Mouse (Mus musculus): ENCODE measurements at regions not wholly inside any gene's neighbourhood (a gene's known extent, or its start where the extent isn't known, plus 50 kb on each side); places are given as distances from the start of the nearest gene placed in this dataset.
A peak's percentile ranks its signal among the peaks of the same experiment; 100 is the strongest.

DNA sequence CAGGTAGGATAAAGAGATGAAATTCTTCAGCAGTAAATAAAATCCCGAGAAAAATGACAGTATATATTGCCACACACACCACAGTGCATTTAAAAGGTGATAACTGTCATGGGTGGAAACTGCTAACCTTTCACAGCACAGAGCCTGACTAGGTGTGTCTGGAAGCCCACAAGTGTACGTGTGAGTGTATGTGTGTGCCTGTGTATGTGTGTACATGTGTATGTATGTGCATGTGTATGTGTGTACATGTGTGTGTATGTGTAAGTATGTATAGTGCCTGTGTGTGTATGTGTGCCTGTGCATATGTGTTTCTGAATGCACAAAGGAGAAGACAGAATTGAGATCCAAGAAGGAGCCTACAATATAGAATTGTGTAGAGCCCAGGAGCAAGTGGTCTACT, 485.4 kb downstream of the 1700129C05Rik start:
- no peak overlapping the region for H3K9ac ChIP-seq (replicated peaks; ENCODE audit: low read length)
- no peak overlapping the region for H3K4me3 ChIP-seq (ENCODE audit: low read depth, low read length)
- WGBS: 52% methylated on average over 2 of the region's 2 CpGs
- ATAC-seq (replicated peaks; ENCODE audit: insufficient number of reproducible peaks, low FRiP score, low TSS enrichment, low read depth): no peak
- H3K27me3 ChIP-seq (ENCODE audit: control insufficient read depth, insufficient read depth, low read length): no peaks in the 10 kb centered on the region
- no peaks in the 10 kb centered on the region for H3K9me3 ChIP-seq (replicated peaks; ENCODE audit: control insufficient read depth, low read length)
- H3K27ac ChIP-seq (replicated peaks; ENCODE audit: low read depth, low read length): peak overlapping the region; percentile 17; the same call in 1 of the 2 replicates
- H3K4me2 ChIP-seq (ENCODE audit: low read depth, low read length): no peak overlapping the region
- H3K36me3 ChIP-seq (replicated peaks; ENCODE audit: control insufficient read depth, insufficient read depth, low read depth, low read length): no peaks in the 10 kb centered on the region
- 0 out of 2 replicates have a peak, but pooled peaks cover 4% of the 10 kb centered on the region for H3K4me1 ChIP-seq (ENCODE audit: control insufficient read depth, insufficient read depth, low read length)
- DNase-seq (ENCODE audit: low spot score): no peak

DNA sequence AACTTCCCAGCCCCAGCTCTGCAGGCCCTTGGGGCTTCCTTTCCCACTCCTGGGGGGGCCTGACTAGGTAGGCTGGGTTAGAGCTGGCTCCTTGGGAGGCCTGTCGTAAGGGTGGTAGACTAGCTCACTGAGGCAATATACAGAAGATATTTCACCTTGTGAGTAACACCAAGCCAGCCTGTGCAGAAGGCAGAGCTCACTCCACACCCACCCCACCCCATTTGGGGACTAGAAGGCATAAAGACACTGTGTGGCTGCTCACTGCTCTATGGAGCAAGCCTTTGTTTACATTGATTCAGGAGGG, 485.8 kb downstream of the 1700129C05Rik start:
- Histone ChIP-seq H3K4me1 (ENCODE audit: control insufficient read depth, insufficient read depth, low read length) (0 out of 2 replicates have a peak, but pooled peaks cover 4% of the 10 kb centered on the region), H3K9ac (replicated peaks; ENCODE audit: low read length) (no peak overlapping the region), H3K27ac (replicated peaks; ENCODE audit: low read depth, low read length) (peak overlapping the region; percentile 17; the same call in 1 of the 2 replicates), H3K4me3 (ENCODE audit: low read depth, low read length) (no peak overlapping the region), H3K27me3 (ENCODE audit: control insufficient read depth, insufficient read depth, low read length) (no peaks in the 10 kb centered on the region), H3K4me2 (ENCODE audit: low read depth, low read length) (no peak overlapping the region), H3K36me3 (replicated peaks; ENCODE audit: control insufficient read depth, insufficient read depth, low read depth, low read length) (no peaks in the 10 kb centered on the region), H3K9me3 (replicated peaks; ENCODE audit: control insufficient read depth, low read length) (no peaks in the 10 kb centered on the region)
- WGBS: 6% methylated on average over 1 of the region's 1 CpGs
- no peak for DNase-seq (ENCODE audit: low spot score)
- ATAC-seq (replicated peaks; ENCODE audit: insufficient number of reproducible peaks, low FRiP score, low TSS enrichment, low read depth): peak; percentile 65; the same call in 1 of the 2 replicates

DNA sequence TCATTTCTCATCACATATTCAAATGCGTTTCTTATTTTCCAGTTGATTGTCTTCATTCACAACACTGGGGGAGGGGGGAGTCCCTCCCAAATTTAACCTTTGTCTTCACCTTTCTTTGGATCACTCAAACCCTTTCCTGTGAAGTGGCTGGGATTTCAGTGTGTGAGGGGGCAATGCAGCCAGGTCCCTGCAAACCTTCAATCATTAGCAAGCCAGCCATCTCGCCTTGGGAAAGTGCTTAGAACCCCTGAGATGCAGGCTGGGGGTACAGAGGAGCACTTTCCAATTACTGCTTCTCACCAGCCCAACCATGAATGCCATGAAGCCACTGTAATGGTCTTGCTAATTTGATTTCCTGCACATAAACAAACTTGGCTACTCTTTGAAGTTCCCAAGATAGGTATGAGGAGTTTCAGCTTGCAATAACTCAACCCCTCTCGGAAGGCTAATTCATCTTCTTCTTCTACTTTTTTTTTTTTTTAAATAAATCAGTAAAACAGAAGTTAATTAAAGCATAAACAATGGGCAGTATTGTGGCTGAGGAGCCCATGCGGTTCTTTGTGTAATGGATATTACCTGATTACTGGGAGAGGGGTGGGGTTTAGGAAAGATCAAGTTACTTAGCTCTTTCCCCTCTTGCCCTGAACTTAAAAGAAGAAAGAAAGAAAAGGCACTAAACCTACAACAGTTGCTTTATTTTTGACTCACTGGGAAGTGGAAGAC, 486.3 kb downstream of the 1700129C05Rik start:
- ATAC-seq (replicated peaks; ENCODE audit: insufficient number of reproducible peaks, low FRiP score, low TSS enrichment, low read depth) (peak; percentile 67; the same call in 1 of the 2 replicates), DNase-seq (ENCODE audit: low spot score) (peak; percentile 61)
- 10% methylated on average over 4 of the region's 4 CpGs for WGBS
- Histone ChIP-seq H3K4me3 (ENCODE audit: low read depth, low read length) (no peak overlapping the region), H3K9ac (replicated peaks; ENCODE audit: low read length) (no peak overlapping the region), H3K9me3 (replicated peaks; ENCODE audit: control insufficient read depth, low read length) (no peaks in the 10 kb centered on the region), H3K27ac (replicated peaks; ENCODE audit: low read depth, low read length) (peak overlapping the region; percentile 17; the same call in 1 of the 2 replicates), H3K27me3 (ENCODE audit: control insufficient read depth, insufficient read depth, low read length) (no peaks in the 10 kb centered on the region), H3K4me2 (ENCODE audit: low read depth, low read length) (no peak overlapping the region), H3K36me3 (replicated peaks; ENCODE audit: control insufficient read depth, insufficient read depth, low read depth, low read length) (no peaks in the 10 kb centered on the region), H3K4me1 (ENCODE audit: control insufficient read depth, insufficient read depth, low read length) (0 out of 2 replicates have a peak, but pooled peaks cover 4% of the 10 kb centered on the region)

DNA sequence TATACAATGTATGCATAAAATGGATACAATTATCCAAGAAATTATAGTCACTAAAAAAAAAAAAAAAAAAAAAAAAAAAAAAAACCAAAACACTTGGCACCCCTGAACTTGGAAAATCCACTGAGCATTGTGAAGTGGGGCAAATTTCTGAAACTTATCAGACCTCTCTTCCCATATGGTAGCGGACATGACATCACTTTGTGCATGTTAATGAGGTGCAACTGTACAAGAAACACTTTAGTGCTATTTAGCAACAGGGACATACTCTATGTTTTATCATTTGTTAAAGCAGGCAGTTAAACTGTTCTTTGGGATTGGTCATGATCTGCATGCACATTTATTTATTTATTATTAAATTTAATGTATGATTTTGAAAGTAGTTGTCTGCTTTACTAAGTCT, 489.7 kb downstream of the 1700129C05Rik start:
- 0 out of 2 replicates have a peak, but pooled peaks cover 4% of the 10 kb centered on the region for H3K4me1 ChIP-seq (ENCODE audit: control insufficient read depth, insufficient read depth, low read length)
- WGBS: 94% methylated on average over 1 of the region's 1 CpGs
- no peak overlapping the region for H3K4me3 ChIP-seq (ENCODE audit: low read depth, low read length)
- no peak for DNase-seq (ENCODE audit: low spot score)
- no peak overlapping the region for H3K9ac ChIP-seq (replicated peaks; ENCODE audit: low read length)
- no peak overlapping the region for H3K4me2 ChIP-seq (ENCODE audit: low read depth, low read length)
- no peak overlapping the region for H3K27ac ChIP-seq (replicated peaks; ENCODE audit: low read depth, low read length)
- ATAC-seq (replicated peaks; ENCODE audit: insufficient number of reproducible peaks, low FRiP score, low TSS enrichment, low read depth): no peak
- H3K36me3 ChIP-seq (replicated peaks; ENCODE audit: control insufficient read depth, insufficient read depth, low read depth, low read length): no peaks in the 10 kb centered on the region
- H3K9me3 ChIP-seq (replicated peaks; ENCODE audit: control insufficient read depth, low read length): no peaks in the 10 kb centered on the region
- no peaks in the 10 kb centered on the region for H3K27me3 ChIP-seq (ENCODE audit: control insufficient read depth, insufficient read depth, low read length)

DNA sequence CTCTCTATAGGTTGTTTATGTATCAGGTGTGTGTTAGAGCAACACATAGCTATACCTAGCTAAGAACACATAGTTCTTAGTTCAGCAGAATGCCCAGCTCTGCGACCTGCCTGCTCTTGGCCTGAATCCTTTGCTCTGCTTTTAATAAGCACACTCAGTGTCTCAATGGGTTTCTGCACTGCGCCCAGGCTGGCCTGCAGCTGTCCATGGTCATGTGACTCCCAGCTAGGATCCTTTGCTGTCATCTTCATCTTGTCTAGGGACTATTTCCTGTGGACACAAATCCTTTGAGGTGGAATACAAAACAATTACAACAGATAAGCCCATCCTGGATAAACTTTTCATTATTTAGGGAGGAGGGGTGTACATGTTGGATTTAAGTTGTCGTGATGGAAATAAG, 490.7 kb downstream of the 1700129C05Rik start:
- no peak overlapping the region for H3K4me2 ChIP-seq (ENCODE audit: low read depth, low read length)
- H3K4me1 ChIP-seq (ENCODE audit: control insufficient read depth, insufficient read depth, low read length): 0 out of 2 replicates have a peak, but pooled peaks cover 4% of the 10 kb centered on the region
- 72% methylated on average over 3 of the region's 3 CpGs for WGBS
- no peaks in the 10 kb centered on the region for H3K9me3 ChIP-seq (replicated peaks; ENCODE audit: control insufficient read depth, low read length)
- no peak overlapping the region for H3K4me3 ChIP-seq (ENCODE audit: low read depth, low read length)
- DNase-seq (ENCODE audit: low spot score): no peak
- no peak overlapping the region for H3K27ac ChIP-seq (replicated peaks; ENCODE audit: low read depth, low read length)
- no peaks in the 10 kb centered on the region for H3K27me3 ChIP-seq (ENCODE audit: control insufficient read depth, insufficient read depth, low read length)
- H3K9ac ChIP-seq (replicated peaks; ENCODE audit: low read length): no peak overlapping the region
- H3K36me3 ChIP-seq (replicated peaks; ENCODE audit: control insufficient read depth, insufficient read depth, low read depth, low read length): no peaks in the 10 kb centered on the region
- no peak for ATAC-seq (replicated peaks; ENCODE audit: insufficient number of reproducible peaks, low FRiP score, low TSS enrichment, low read depth)

DNA sequence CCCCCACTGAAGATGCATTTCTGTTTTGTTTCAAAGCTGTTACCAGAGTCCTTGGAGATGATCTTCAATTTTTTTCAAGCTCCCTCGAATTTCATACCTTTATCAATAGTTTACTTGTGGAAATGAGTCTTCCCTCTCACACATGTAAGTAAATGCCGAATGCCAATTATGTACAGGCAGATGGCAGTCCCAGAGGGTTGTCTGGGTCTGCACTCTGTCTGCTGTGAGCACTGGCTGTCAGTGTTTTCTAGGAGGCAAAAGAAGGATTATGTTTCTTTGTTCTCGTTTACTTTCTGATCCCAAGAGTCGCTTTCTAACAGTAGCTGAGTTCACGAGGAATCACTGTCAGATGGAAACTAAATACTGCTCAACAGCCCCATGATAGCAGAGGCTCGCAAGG, 491.5 kb downstream of the 1700129C05Rik start:
- no peak for DNase-seq (ENCODE audit: low spot score)
- no peak overlapping the region for H3K27ac ChIP-seq (replicated peaks; ENCODE audit: low read depth, low read length)
- no peak for ATAC-seq (replicated peaks; ENCODE audit: insufficient number of reproducible peaks, low FRiP score, low TSS enrichment, low read depth)

DNA sequence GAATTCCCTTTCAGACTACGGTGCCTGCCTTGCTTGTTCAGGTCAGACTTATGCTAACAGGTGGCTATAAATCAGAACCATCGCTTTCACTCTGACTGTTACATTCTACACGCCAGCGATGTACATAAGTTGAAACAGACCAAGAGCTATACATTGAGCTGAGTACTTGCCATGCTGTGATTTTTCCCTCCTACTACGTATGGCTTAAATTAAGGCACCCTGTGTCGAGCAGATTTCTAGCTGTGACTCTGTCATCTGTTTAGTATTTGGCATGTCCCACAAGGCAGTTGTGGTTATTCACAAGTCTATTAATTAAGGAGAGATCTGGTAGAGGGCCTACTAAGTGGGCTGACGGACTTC, 504.4 kb downstream of the 1700129C05Rik start:
- no peak overlapping the region for H3K9ac ChIP-seq (replicated peaks; ENCODE audit: low read length)
- no peaks in the 10 kb centered on the region for H3K27me3 ChIP-seq (ENCODE audit: control insufficient read depth, insufficient read depth, low read length)
- ATAC-seq (replicated peaks; ENCODE audit: insufficient number of reproducible peaks, low FRiP score, low TSS enrichment, low read depth) (peak; percentile 65), DNase-seq (ENCODE audit: low spot score) (peak; percentile 79)
- no peaks in the 10 kb centered on the region; the same call in 1 of the 2 replicates for H3K4me1 ChIP-seq (ENCODE audit: control insufficient read depth, insufficient read depth, low read length)
- H3K4me2 ChIP-seq (ENCODE audit: low read depth, low read length): no peak overlapping the region
- no peak overlapping the region for H3K4me3 ChIP-seq (ENCODE audit: low read depth, low read length)
- WGBS: 33% methylated on average over 7 of the region's 7 CpGs
- H3K9me3 ChIP-seq (replicated peaks; ENCODE audit: control insufficient read depth, low read length): no peaks in the 10 kb centered on the region
- H3K27ac ChIP-seq (replicated peaks; ENCODE audit: low read depth, low read length): no peak overlapping the region
- no peaks in the 10 kb centered on the region for H3K36me3 ChIP-seq (replicated peaks; ENCODE audit: control insufficient read depth, insufficient read depth, low read depth, low read length)

More for the DNA sequence above, 491.5 kb downstream of the 1700129C05Rik start:
- Histone ChIP-seq H3K36me3 (replicated peaks; ENCODE audit: control insufficient read depth, insufficient read depth, low read depth, low read length) (no peaks in the 10 kb centered on the region), H3K9me3 (replicated peaks; ENCODE audit: control insufficient read depth, low read length) (no peaks in the 10 kb centered on the region), H3K9ac (replicated peaks; ENCODE audit: low read length) (no peak overlapping the region), H3K4me3 (ENCODE audit: low read depth, low read length) (no peak overlapping the region), H3K4me2 (ENCODE audit: low read depth, low read length) (no peak overlapping the region), H3K27me3 (ENCODE audit: control insufficient read depth, insufficient read depth, low read length) (no peaks in the 10 kb centered on the region), H3K4me1 (ENCODE audit: control insufficient read depth, insufficient read depth, low read length) (no peaks in the 10 kb centered on the region)
- WGBS: 39% methylated on average over 6 of the region's 6 CpGs

DNA sequence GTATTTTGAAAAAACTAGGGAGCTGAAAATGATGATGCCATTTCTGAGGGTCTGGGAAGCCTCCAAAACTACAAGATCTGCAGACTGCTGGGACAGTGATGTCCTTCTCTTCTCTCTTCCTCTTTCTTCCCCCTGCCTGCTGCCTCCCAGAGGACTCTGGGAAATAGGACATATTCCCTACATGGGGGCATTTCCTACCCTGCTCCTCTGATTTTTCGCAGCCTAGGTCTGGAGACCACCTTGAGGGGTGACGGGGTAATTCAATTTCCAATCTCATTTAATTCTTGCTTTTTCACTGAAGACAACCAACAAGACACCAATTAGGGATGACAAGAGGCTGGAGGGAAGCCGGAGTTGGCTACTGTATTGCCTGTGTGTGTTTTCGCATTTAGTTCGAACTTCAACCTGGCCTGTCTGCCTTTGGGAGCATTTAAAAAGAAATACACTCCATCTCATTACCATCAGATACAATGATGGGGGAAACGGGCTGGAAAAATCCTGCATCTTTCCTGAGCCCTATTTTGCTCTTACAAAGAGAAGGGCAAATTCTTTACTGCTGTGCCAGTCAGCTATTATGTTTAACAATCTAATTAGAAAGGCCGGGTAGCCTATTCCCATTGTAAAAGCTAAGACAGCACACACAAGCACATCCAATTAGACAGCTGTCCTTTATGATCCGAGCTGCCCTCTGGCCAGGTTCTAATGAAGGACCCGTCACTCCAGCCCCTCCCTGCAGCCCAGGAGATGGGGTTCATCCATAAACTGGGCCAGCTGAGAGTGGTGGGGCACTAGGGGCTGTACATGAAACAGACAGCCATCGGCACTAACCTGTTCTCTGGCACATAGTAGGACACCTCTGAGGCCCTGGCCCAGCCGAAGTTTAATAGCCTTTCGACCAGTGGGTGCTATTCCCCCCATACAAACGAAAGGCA, 505.0 kb downstream of the 1700129C05Rik start:
- ATAC-seq (replicated peaks; ENCODE audit: insufficient number of reproducible peaks, low FRiP score, low TSS enrichment, low read depth) (peak; percentile 80), DNase-seq (ENCODE audit: low spot score) (no peak)
- Histone ChIP-seq H3K27ac (replicated peaks; ENCODE audit: low read depth, low read length) (no peak overlapping the region), H3K4me1 (ENCODE audit: control insufficient read depth, insufficient read depth, low read length) (no peaks in the 10 kb centered on the region; the same call in 1 of the 2 replicates), H3K4me2 (ENCODE audit: low read depth, low read length) (no peak overlapping the region), H3K9ac (replicated peaks; ENCODE audit: low read length) (no peak overlapping the region), H3K4me3 (ENCODE audit: low read depth, low read length) (no peak overlapping the region), H3K27me3 (ENCODE audit: control insufficient read depth, insufficient read depth, low read length) (no peaks in the 10 kb centered on the region), H3K9me3 (replicated peaks; ENCODE audit: control insufficient read depth, low read length) (no peaks in the 10 kb centered on the region), H3K36me3 (replicated peaks; ENCODE audit: control insufficient read depth, insufficient read depth, low read depth, low read length) (no peaks in the 10 kb centered on the region)
- WGBS: 47% methylated on average over 13 of the region's 13 CpGs
